Mouse (Mus musculus) liver, embryonic 11.5 days (tissue): ENCODE data around the gene Dao. TPM values are rescaled to one million over a fixed set of nuclear protein-coding genes. Genes with fewer than 3 reads are reported as not detected.

ENCODE experiments used
- ATAC-seq: fragments of 200-750 bp; cut with Nextera tagmentation; replicated peaks from 2 replicates; pipeline ENCODE4 v1.8.0; 2017; ENCODE audit warnings: moderate number of reproducible peaks, mild to moderate bottlenecking, moderate TSS enrichment, moderate library complexity; ENCODE audit not compliant: low FRiP score
- DNase-seq: peaks from one replicate; pipeline ENCODE4 v3.0.0-alpha.2; 2017; ENCODE audit warnings: low spot score
- H3K27ac ChIP-seq: fragments of 300-500 bp; sonication (generic); 2 replicates; pipeline ENCODE4 v1.5.1; 2014; ENCODE audit warnings: mild to moderate bottlenecking, low read depth, low read length, control low read depth
- H3K27me3 ChIP-seq: fragments of 300-500 bp; sonication (generic); replicated peaks from 2 replicates; pipeline ENCODE4 v1.6.1; 2014; ENCODE audit warnings: low read length, mixed read lengths; ENCODE audit not compliant: control insufficient read depth, insufficient read depth
- H3K36me3 ChIP-seq: fragments of 300-500 bp; sonication (generic); 2 replicates; pipeline ENCODE4 v1.6.1; 2014; ENCODE audit warnings: mild to moderate bottlenecking, low read length, moderate library complexity, mixed read lengths; ENCODE audit not compliant: control insufficient read depth, insufficient read depth
- H3K4me1 ChIP-seq: fragments of 300-500 bp; sonication (generic); replicated peaks from 2 replicates; pipeline ENCODE4 v1.6.1; 2014; ENCODE audit warnings: low read length, mixed read lengths; ENCODE audit not compliant: control insufficient read depth, insufficient read depth
- H3K4me2 ChIP-seq: fragments of 300-500 bp; sonication (generic); 2 replicates; pipeline ENCODE4 v1.6.1; 2014; ENCODE audit warnings: mild to moderate bottlenecking, control low read depth, moderate library complexity
- H3K4me3 ChIP-seq: fragments of 300-500 bp; sonication (generic); 2 replicates; pipeline ENCODE4 v1.5.1; 2014; ENCODE audit warnings: low read depth, low read length, control low read depth
- H3K9ac ChIP-seq: fragments of 300-500 bp; sonication (generic); 2 replicates; pipeline ENCODE4 v1.6.1; 2014; ENCODE audit warnings: low read depth, low read length, control low read depth
- H3K9me3 ChIP-seq: fragments of 300-500 bp; sonication (generic); 2 replicates; pipeline ENCODE4 v1.6.1; 2016; ENCODE audit warnings: low read length, inconsistent platforms, mixed read lengths; ENCODE audit not compliant: control insufficient read depth
- WGBS: fragments of 180-500 bp; shearing (Covaris S2); extraction: QIAGEN DNeasy Blood & Tissue Kit; methylation state at CpG from one replicate; pipeline ENCODE4 v1.1.7; 2014; 5-methylcytosine and 5-hydroxymethylcytosine counted together
- polyA plus RNA-seq: library from polyadenylated mRNA; unstranded; fragments of >200 nt; fragmentation: Nextera tagmentation; extraction: Ambion mirVana; gene quantifications from 2 replicates; pipeline ENCODE4 v1.2.1, GENCODE M21; 2014

The Dao gene
- polyA plus RNA-seq, 1 experiment from 2014 or later = not detected

DNA sequence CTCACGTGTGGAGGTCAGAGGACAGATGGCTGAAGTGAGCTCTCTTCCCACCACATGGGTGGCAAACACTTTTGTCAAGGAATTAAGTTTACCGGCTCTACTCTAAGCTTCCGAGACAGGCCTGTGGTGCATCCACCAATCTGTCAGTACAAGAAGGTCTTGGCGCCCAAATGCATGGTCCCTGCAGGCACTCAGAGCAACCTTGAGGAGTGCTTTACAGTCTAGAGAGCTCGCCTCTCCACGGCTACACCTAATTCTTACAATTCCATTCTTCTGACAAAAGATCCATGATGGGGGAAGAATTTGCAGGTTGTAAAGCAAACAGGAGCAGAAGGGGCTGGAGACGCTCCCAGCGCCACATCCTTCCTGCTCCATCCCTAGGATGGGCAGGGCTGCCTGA lies 26.9 kb upstream of the Dao start:
- Histone ChIP-seq H3K9me3 (no peaks in the 10 kb centered on the region), H3K4me2 (no peak overlapping the region), H3K27me3 (no peaks in the 10 kb centered on the region), H3K27ac (peak overlapping the region; percentile 78; the same call in 1 of the 2 replicates), H3K9ac (no peak overlapping the region), H3K4me1 (peaks cover 76% of the 10 kb centered on the region), H3K4me3 (no peak overlapping the region), H3K36me3 (0 out of 2 replicates have a peak, but pooled peaks cover 3% of the 10 kb centered on the region)
- DNase-seq (no peak), ATAC-seq (no peak)
- 82% methylated on average over 8 of the region's 8 CpGs for WGBS

DNA sequence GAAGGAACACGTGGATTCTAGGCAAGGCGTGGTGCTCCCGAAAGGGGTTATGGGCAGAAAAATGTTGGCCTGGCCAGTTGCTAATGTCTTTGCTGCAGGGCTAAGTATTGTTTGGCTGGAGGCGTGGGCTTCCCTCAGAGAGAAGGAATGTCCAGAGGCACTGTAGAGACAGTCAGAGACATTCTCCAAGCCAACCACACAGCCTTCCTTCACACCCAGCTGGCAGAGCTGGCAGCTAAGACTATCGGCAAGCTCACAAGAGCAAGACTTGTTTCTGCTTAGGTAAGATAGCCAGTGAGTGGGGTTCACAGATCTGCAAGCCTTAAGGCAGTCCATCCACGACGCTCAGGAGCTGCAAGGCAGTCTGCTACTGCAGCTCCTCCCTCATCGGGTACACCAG lies 26.2 kb upstream of the Dao start:
- peak overlapping the region; percentile 16 for H3K4me2 ChIP-seq
- ATAC-seq = peak; percentile 76
- 70% methylated on average over 8 of the region's 8 CpGs for WGBS
- no peaks in the 10 kb centered on the region for H3K9me3 ChIP-seq
- no peaks in the 10 kb centered on the region for H3K27me3 ChIP-seq
- peaks cover 77% of the 10 kb centered on the region for H3K4me1 ChIP-seq
- no peak overlapping the region for H3K4me3 ChIP-seq
- H3K9ac ChIP-seq = no peak overlapping the region
- peak overlapping the region; percentile 78 for H3K27ac ChIP-seq
- no peak for DNase-seq
- 0 out of 2 replicates have a peak, but pooled peaks cover 3% of the 10 kb centered on the region for H3K36me3 ChIP-seq

DNA sequence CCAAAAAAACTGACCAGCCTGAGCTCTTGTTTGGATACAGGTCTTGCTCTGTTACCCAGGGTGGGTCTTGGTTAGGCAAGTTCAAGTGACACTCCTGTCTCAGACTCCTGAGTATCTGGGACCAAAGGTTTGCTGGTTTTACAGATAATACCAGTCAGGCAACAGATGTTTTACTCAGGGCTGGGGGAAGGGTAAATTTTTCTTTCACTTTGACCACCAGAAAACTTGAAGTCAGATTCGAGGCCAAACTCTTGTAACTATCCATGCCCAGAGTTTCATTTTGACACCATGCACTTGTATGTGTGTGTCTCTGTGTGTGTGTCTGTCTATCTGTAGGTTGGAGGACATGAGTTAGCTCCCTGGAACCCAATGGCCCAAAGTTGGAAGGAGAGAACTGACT lies 23.0 kb upstream of the Dao start:
- WGBS = 54% methylated on average over 1 of the region's 1 CpGs
- Histone ChIP-seq H3K9ac (peak overlapping the region; percentile 56), H3K9me3 (no peaks in the 10 kb centered on the region), H3K36me3 (0 out of 2 replicates have a peak, but pooled peaks cover 3% of the 10 kb centered on the region), H3K4me1 (peaks cover 76% of the 10 kb centered on the region), H3K27me3 (no peaks in the 10 kb centered on the region), H3K4me3 (no peak overlapping the region), H3K4me2 (peak overlapping the region; percentile 49), H3K27ac (peak overlapping the region; percentile 86)
- ATAC-seq = peak; percentile 53
- no peak for DNase-seq

DNA sequence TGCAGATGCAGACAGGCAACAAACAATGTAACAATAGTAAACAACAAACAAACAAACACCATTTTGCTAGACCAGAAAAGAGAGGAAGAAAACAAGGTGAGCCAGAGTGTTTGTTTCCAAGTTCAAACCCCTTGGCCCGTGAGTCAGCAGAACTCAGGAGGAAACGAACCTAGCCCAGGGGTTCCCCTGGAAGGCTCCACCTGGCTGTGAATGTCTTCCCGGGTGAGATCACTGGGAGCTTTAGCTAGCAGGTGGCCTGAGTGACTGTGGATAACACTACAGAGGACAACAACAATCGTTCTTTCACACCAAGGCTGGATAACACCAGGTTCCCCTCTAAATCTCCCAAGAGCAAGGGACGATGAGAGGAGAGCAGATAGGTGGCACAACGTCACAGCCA lies 22.3 kb upstream of the Dao start:
- DNase-seq = no peak
- 0 out of 2 replicates have a peak, but pooled peaks cover 3% of the 10 kb centered on the region for H3K36me3 ChIP-seq
- H3K4me1 ChIP-seq = peaks cover 76% of the 10 kb centered on the region
- peak overlapping the region; percentile 86 for H3K27ac ChIP-seq
- 66% methylated on average over 6 of the region's 6 CpGs for WGBS
- no peaks in the 10 kb centered on the region for H3K9me3 ChIP-seq
- peak overlapping the region; percentile 49 for H3K4me2 ChIP-seq
- no peaks in the 10 kb centered on the region for H3K27me3 ChIP-seq
- no peak overlapping the region for H3K4me3 ChIP-seq
- ATAC-seq = no peak
- H3K9ac ChIP-seq = peak overlapping the region; percentile 47

DNA sequence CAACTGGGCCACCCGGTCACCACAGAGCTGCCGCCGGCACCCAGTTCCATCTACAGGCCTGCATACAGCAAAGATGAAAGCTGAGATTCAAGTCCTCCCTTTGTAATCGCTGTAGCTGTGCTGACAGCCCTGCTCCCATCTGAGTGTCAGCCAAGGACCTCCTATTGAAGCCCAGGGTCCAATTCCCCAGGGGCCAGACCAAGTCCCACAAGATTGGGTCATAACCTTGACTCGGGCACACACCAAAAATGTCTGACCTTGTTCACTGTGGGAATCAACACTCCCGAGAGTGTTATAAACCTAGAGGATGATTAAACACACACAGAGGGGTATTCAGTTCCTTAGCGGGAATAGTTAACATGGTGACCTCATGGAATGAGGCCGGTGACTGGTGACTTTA lies 21.7 kb upstream of the Dao start:
- DNase-seq (no peak), ATAC-seq (no peak)
- Histone ChIP-seq H3K27ac (peak overlapping the region; percentile 86; the same call in 1 of the 2 replicates), H3K36me3 (0 out of 2 replicates have a peak, but pooled peaks cover 3% of the 10 kb centered on the region), H3K4me3 (no peak overlapping the region), H3K9me3 (no peaks in the 10 kb centered on the region), H3K4me2 (no peak overlapping the region), H3K27me3 (no peaks in the 10 kb centered on the region), H3K4me1 (peaks cover 78% of the 10 kb centered on the region), H3K9ac (0 out of 2 replicates have a peak overlapping the region, but pooled peaks have one; percentile 15)
- WGBS = 88% methylated on average over 8 of the region's 8 CpGs

DNA sequence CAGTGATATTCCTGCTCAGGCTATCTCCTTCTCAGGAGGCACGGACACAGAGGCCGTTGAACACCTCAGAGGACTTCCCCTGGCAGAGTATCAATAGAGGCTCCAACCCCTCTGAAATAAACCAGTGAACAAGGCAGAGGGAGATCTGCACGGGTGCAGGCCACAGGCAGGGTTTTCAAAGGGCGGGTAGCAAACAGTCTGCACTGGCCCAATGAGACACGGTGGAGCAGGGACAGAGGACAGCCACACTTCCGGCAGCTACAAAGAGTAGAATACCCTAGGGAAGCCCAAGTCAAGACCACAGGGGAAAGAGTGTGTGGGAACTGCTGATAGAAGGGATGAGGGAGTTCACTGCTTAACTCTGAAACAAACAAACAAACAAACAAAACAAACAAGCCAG lies 20.0 kb upstream of the Dao start:
- Histone ChIP-seq H3K4me1 (peaks cover 71% of the 10 kb centered on the region), H3K4me2 (peak overlapping the region; percentile 62), H3K4me3 (peak overlapping the region; percentile 34), H3K9me3 (no peaks in the 10 kb centered on the region), H3K27ac (peak overlapping the region; percentile 87), H3K36me3 (no peaks in the 10 kb centered on the region), H3K27me3 (no peaks in the 10 kb centered on the region), H3K9ac (peak overlapping the region; percentile 65)
- ATAC-seq = no peak
- WGBS = 58% methylated on average over 6 of the region's 6 CpGs
- no peak for DNase-seq

DNA sequence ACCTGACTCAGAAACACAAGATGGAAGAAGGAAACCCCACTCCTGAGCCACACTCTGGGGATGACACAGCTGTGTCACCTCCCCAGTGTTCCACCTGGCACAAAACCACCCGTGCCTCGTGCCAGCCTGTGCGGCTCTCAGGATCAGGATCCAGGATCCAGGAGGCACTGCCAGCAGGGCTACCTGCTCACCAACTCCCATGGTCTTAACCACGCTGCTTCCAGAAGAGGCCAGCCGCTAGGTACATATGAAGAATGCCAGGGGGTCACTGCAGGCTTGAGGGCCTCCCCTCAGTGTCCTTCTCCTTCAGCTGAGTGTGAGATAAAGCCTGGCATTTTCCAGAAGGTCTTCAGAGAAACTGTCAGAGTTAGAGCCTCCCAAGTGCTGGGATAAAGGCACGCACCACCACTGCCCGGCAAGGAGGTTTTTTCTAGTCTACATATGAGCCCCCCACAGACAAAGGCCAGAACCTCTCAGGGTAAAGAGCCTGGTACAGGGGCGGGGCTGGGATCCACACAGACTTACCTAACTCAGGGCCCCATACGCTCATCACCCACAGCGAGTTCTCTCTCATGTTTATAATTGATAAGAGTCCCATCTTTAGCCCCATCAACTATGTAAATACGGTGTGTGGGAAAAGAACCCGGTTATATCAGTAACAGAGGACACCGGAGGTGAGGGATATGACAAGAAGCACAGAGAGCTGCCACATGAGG lies 19.3 kb upstream of the Dao start:
- 52% methylated on average over 13 of the region's 13 CpGs for WGBS
- ATAC-seq (peak; percentile 91), DNase-seq (no peak)
- H3K4me1 ChIP-seq = peaks cover 75% of the 10 kb centered on the region
- peak overlapping the region; percentile 34 for H3K4me3 ChIP-seq
- H3K27me3 ChIP-seq = no peaks in the 10 kb centered on the region
- peak overlapping the region; percentile 62 for H3K4me2 ChIP-seq
- H3K36me3 ChIP-seq = no peaks in the 10 kb centered on the region
- peak overlapping the region; percentile 87 for H3K27ac ChIP-seq
- peak overlapping the region; percentile 65 for H3K9ac ChIP-seq
- no peaks in the 10 kb centered on the region for H3K9me3 ChIP-seq

DNA sequence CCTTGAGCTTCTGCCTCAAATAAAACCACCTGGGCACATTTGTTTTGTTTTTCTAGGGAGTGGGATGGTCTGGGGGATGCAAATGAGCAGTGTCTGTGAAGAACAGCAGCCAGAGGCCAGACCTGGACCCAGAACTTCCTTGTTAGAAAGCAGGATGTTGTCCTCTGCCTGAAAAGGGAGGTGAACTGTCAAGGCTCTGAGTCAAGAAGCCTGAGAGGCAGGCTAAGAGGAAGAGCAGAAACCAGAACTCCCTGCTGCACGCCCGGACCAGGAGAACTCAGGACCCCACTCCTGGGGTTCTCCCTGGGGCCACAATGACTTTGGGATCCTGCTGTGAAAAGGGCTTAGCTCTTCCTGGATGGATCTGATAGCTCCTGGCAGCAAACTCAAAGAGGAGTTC lies 17.8 kb upstream of the Dao start:
- Histone ChIP-seq H3K9me3 (no peaks in the 10 kb centered on the region), H3K4me2 (peak overlapping the region; percentile 32; the same call in 1 of the 2 replicates), H3K4me1 (peaks cover 75% of the 10 kb centered on the region), H3K9ac (0 out of 2 replicates have a peak overlapping the region, but pooled peaks have one; percentile 1), H3K36me3 (no peaks in the 10 kb centered on the region), H3K27ac (peak overlapping the region; percentile 68), H3K4me3 (no peak overlapping the region), H3K27me3 (no peaks in the 10 kb centered on the region)
- 71% methylated on average over 2 of the region's 2 CpGs for WGBS
- no peak for DNase-seq
- ATAC-seq = no peak
